Mouse (Mus musculus) hindbrain, embryonic 15.5 days (tissue): ENCODE results near the gene Kera. TPM values are rescaled to one million over a fixed set of nuclear protein-coding genes. Genes with fewer than 3 reads are reported as not detected.

ENCODE experiments used
- ATAC-seq: fragments of 200-750 bp; cut with Nextera tagmentation; 2 replicates; pipeline ENCODE4 v1.8.0; 2017; ENCODE audit warnings: low read depth, moderate number of reproducible peaks, moderate TSS enrichment; ENCODE audit not compliant: low FRiP score
- H3K27ac ChIP-seq: fragments of 300-500 bp; sonication (generic); replicated peaks from 2 replicates; pipeline ENCODE4 v1.5.1; 2015; ENCODE audit warnings: mild to moderate bottlenecking, inconsistent platforms
- H3K27me3 ChIP-seq: fragments of 300-500 bp; sonication (generic); 2 replicates; pipeline ENCODE4 v1.6.1; 2015; ENCODE audit warnings: control low read depth, inconsistent platforms
- H3K36me3 ChIP-seq: fragments of 300-500 bp; sonication (generic); 2 replicates; pipeline ENCODE4 v1.6.1; 2015; ENCODE audit warnings: control low read depth, inconsistent platforms
- H3K4me1 ChIP-seq: fragments of 300-500 bp; sonication (generic); replicated peaks from 2 replicates; pipeline ENCODE4 v1.6.1; 2015; ENCODE audit warnings: control low read depth, inconsistent platforms
- H3K4me2 ChIP-seq: fragments of 300-500 bp; sonication (generic); 2 replicates; pipeline ENCODE4 v1.6.1; 2015; ENCODE audit warnings: moderate library complexity, mild to moderate bottlenecking, inconsistent platforms
- H3K4me3 ChIP-seq: fragments of 300-500 bp; sonication (generic); 2 replicates; pipeline ENCODE4 v1.5.1; 2015; ENCODE audit warnings: mild to moderate bottlenecking, inconsistent platforms
- H3K9ac ChIP-seq: fragments of 300-500 bp; sonication (generic); 2 replicates; pipeline ENCODE4 v1.6.1; 2015; ENCODE audit warnings: inconsistent platforms
- H3K9me3 ChIP-seq: fragments of 300-500 bp; sonication (generic); 2 replicates; pipeline ENCODE4 v1.6.1; 2016; ENCODE audit warnings: control low read depth, inconsistent platforms
- WGBS: fragments of 180-500 bp; shearing (Covaris S2); methylation state at CpG from one replicate; pipeline ENCODE4 v1.1.7; 2015; 5-methylcytosine and 5-hydroxymethylcytosine counted together
- polyA plus RNA-seq: library from polyadenylated mRNA; unstranded; fragments of >200 nt; fragmentation: Nextera tagmentation; extraction: Ambion mirVana; gene quantifications from 2 replicates; pipeline ENCODE4 v1.2.1, GENCODE M21; 2015

Kera gene
- polyA plus RNA-seq = 0.13 TPM in 1 of 2 replicates, not detected in the other

GRCm38 (mm10) chr10:97606579-97606978 lies at the start of gene Kera:
TSS of gene Kera (plus strand) at chr10:97606879.
- Histone ChIP-seq H3K27ac (no peak within 1 kb of the TSS), H3K9me3 (no peaks in the 10 kb centered on the region), H3K9ac (no peak within 1 kb of the TSS), H3K4me3 (no peak within 1 kb of the TSS), H3K4me2 (no peak within 1 kb of the TSS), H3K27me3 (no peaks in the 10 kb centered on the region), H3K36me3 (no peaks in the 10 kb centered on the region), H3K4me1 (no peaks in the 10 kb centered on the region)
- no peak for ATAC-seq
- WGBS = 84% methylated on average over 2 of the region's 2 CpGs

GRCm38 (mm10) chr10:97564957-97565856 lies 41.5 kb upstream of the Kera start, which contains the start of gene Lum:
TSS of gene Lum (plus strand) at chr10:97565128.
- 62% methylated on average over 10 of the region's 10 CpGs for WGBS
- H3K4me1 ChIP-seq = no peaks in the 10 kb centered on the region
- no peak within 1 kb of the TSS for H3K4me3 ChIP-seq
- no peaks in the 10 kb centered on the region for H3K36me3 ChIP-seq
- H3K4me2 ChIP-seq = no peak within 1 kb of the TSS
- H3K27ac ChIP-seq = no peak within 1 kb of the TSS
- no peaks in the 10 kb centered on the region for H3K27me3 ChIP-seq
- no peak for ATAC-seq
- H3K9me3 ChIP-seq = no peaks in the 10 kb centered on the region
- H3K9ac ChIP-seq = no peak within 1 kb of the TSS

DNA sequence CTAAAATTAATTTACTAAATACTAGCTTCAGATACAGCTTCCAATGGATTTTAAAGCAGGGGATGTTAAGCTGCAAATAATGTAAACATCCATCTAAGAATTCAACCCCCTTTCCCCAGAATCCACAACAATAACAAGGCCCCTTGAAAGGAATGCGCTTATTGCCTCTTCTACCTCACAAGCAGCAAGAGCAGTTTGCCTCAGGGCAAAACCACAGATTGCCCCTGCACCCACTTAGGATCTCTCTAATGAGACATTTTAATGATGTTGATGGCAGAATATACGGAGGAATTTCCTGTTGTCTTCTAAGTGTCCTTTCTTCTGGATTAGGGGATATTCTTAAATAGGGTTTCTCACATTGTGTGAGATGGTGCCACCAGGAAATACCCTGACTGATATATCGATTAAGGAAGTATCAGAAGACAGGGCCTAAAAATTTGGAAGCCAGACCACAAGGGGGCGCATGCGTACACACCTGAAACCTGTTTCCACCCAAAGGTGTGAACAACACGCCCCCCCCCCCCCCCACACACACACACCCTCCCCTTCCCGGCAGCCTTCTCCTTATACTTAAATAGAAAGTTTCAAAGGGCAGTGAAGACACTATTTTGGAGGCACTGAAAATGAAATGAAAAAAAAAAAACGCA lies 39.1 kb upstream of the Kera start:
- ATAC-seq = no peak
- H3K4me3 ChIP-seq = no peak overlapping the region
- H3K4me1 ChIP-seq = no peaks in the 10 kb centered on the region
- no peaks in the 10 kb centered on the region for H3K27me3 ChIP-seq
- H3K9ac ChIP-seq = no peak overlapping the region
- H3K4me2 ChIP-seq = no peak overlapping the region
- 70% methylated on average over 8 of the region's 8 CpGs for WGBS
- no peaks in the 10 kb centered on the region for H3K9me3 ChIP-seq
- no peak overlapping the region for H3K27ac ChIP-seq
- H3K36me3 ChIP-seq = no peaks in the 10 kb centered on the region

DNA sequence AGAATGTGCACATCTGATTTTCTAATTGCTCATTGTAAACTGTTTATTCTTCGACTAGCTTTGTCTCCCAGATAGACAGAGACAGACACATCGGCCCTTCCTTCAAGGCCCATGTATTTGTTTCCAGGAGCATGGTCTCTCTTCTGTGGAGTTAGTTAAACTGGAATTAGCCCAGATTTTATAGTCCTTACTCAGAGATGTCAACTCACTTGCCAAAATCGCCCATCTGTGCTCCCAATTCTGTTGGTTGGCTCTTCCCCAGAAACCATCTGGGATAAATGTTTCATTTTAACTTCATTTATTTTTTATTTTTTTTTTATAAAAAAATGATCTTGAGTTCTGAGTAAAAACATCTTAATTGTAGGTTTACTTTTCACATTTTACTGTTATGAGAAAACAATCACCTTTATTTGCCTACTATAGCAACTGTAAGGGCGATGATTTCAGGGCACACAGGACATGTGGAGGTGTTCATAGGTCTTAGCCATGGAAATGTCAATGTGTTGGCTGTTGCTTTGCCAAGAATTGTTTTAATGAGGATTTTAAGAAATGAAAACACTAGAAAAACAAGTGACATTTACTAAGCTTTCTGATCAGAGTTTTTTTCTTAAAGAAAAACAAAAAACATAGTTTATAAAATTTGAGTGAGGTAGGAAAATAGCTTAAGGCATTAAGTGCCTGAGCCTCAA lies 24.0 kb upstream of the Kera start:
- Histone ChIP-seq H3K9ac (no peak overlapping the region), H3K36me3 (no peaks in the 10 kb centered on the region), H3K9me3 (no peaks in the 10 kb centered on the region), H3K27me3 (no peaks in the 10 kb centered on the region), H3K27ac (no peak overlapping the region), H3K4me1 (no peaks in the 10 kb centered on the region), H3K4me2 (no peak overlapping the region), H3K4me3 (no peak overlapping the region)
- WGBS = 76% methylated on average over 4 of the region's 4 CpGs
- no peak for ATAC-seq

GRCm38 (mm10) chr10:97584176-97584575 lies 22.5 kb upstream of the Kera start:
- no peaks in the 10 kb centered on the region for H3K27me3 ChIP-seq
- H3K9me3 ChIP-seq = no peaks in the 10 kb centered on the region
- H3K27ac ChIP-seq = no peak overlapping the region
- no peaks in the 10 kb centered on the region for H3K36me3 ChIP-seq
- H3K4me1 ChIP-seq = no peaks in the 10 kb centered on the region
- WGBS = 57% methylated on average over 3 of the region's 3 CpGs
- H3K4me2 ChIP-seq = no peak overlapping the region
- no peak overlapping the region for H3K9ac ChIP-seq
- ATAC-seq = no peak
- H3K4me3 ChIP-seq = no peak overlapping the region

- 91% methylated on average over 5 of the region's 5 CpGs for WGBS
- H3K27me3 ChIP-seq = no peaks in the 10 kb centered on the region
- ATAC-seq = no peak
- no peaks in the 10 kb centered on the region for H3K9me3 ChIP-seq
- no peak overlapping the region for H3K9ac ChIP-seq
- H3K36me3 ChIP-seq = no peaks in the 10 kb centered on the region
- no peaks in the 10 kb centered on the region for H3K4me1 ChIP-seq
- no peak overlapping the region for H3K27ac ChIP-seq
- no peak overlapping the region for H3K4me2 ChIP-seq
- no peak overlapping the region for H3K4me3 ChIP-seq
These were observed 19.5 kb upstream of the Kera start for GRCm38 (mm10) chr10:97587159-97587558.

DNA sequence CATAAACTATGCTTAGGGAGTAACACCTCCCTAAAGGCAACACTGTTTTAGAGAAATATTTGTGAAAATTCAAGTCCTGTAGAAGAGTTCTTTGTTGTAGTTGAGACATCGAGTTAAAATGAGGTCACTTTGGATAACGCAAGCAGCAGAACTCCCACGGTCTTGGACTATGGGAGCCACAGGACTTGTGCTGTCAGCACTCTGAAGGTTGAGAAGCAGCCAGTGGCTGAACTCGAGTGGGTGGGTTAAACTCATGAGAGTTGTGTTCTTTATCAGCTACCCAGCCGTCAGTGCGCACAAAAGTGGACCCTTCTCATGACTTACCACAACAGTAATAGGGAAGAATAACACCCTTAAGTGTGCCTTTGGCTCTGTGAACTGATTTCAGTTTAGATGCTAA lies 17.1 kb upstream of the Kera start:
- H3K4me3 ChIP-seq = no peak overlapping the region
- no peaks in the 10 kb centered on the region for H3K27me3 ChIP-seq
- 89% methylated on average over 6 of the region's 6 CpGs for WGBS
- no peak overlapping the region for H3K4me2 ChIP-seq
- no peak for ATAC-seq
- H3K27ac ChIP-seq = no peak overlapping the region
- no peaks in the 10 kb centered on the region for H3K36me3 ChIP-seq
- H3K4me1 ChIP-seq = no peaks in the 10 kb centered on the region
- H3K9ac ChIP-seq = no peak overlapping the region
- no peaks in the 10 kb centered on the region for H3K9me3 ChIP-seq

DNA sequence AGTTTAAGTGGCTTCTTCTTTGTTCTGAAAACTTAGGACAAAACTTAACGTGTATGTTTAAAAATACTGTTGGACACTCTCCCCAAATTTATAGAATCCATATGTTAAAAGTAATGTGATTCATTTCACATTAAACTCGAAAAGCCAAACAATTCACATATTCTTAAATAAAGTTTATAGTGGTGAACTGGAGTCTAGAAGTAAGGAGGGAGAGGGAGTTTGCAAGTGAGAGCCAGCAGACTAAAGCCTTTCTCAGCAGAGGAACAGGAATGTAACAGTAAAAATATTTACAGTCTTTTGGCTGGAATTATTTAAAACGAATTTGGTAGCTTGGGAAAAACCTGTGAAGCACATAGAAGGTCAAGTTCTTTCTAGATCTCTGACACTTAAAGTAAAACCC lies 15.6 kb upstream of the Kera start:
- Histone ChIP-seq H3K27ac (no peak overlapping the region), H3K36me3 (no peaks in the 10 kb centered on the region), H3K27me3 (no peaks in the 10 kb centered on the region), H3K4me2 (no peak overlapping the region), H3K9ac (no peak overlapping the region), H3K4me3 (no peak overlapping the region), H3K9me3 (no peaks in the 10 kb centered on the region), H3K4me1 (no peaks in the 10 kb centered on the region)
- no peak for ATAC-seq
- 71% methylated on average over 3 of the region's 3 CpGs for WGBS

- H3K36me3 ChIP-seq = no peaks in the 10 kb centered on the region
- no peak for ATAC-seq
- no peak overlapping the region for H3K4me2 ChIP-seq
- no peak overlapping the region for H3K9ac ChIP-seq
- H3K4me3 ChIP-seq = no peak overlapping the region
- H3K9me3 ChIP-seq = no peaks in the 10 kb centered on the region
- H3K27me3 ChIP-seq = no peaks in the 10 kb centered on the region
- H3K4me1 ChIP-seq = no peaks in the 10 kb centered on the region
- 83% methylated on average over 3 of the region's 3 CpGs for WGBS
- no peak overlapping the region for H3K27ac ChIP-seq
These were observed 15.0 kb upstream of the Kera start for GRCm38 (mm10) chr10:97591685-97592084.

DNA sequence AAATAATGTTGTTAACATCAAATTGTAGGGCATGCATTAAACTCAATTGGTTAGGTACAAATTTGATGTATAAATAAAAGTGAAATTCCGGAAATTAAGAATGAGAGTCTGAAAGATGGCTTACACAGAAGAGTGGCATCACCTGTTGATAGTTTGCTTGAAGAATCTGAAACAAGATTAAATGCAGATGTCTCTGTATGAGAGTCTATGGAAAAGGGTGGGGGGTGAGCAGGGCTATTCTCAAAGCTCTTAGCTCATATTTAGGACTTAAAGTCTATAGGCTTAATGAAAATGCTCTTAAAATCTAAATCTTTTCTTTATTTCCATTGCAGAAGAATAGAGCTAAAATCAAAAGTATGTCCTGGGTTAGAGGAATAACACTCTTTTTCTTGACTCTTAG lies 11.0 kb upstream of the Kera start:
- ATAC-seq = no peak
- Histone ChIP-seq H3K4me1 (no peaks in the 10 kb centered on the region), H3K9ac (no peak overlapping the region), H3K36me3 (no peaks in the 10 kb centered on the region), H3K4me3 (no peak overlapping the region), H3K4me2 (no peak overlapping the region), H3K27ac (no peak overlapping the region), H3K9me3 (no peaks in the 10 kb centered on the region), H3K27me3 (no peaks in the 10 kb centered on the region)
- WGBS = 88% methylated on average over 1 of the region's 1 CpGs

DNA sequence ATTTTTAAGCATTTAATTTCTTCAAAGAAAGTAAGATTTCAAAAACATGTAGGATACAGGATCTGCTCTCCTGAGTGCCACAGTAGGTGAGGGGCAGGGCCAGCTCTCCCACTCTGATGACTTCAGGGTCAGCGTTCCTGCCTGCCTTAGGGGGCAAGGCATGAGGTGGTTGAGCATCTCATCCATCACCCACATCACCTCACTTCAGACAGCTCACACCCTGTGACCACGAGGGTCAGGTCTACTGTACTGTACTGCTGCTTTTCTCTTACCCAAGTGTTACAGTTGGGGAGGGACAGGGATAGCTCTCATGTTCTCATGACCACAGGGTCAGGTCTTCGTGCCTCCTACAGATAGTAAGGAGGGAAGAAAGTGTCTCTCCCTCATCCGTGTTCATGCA lies 4.9 kb upstream of the Kera start:
- no peak overlapping the region for H3K4me2 ChIP-seq
- H3K36me3 ChIP-seq = no peaks in the 10 kb centered on the region
- no peak overlapping the region for H3K9ac ChIP-seq
- ATAC-seq = no peak
- no peak overlapping the region for H3K27ac ChIP-seq
- no peaks in the 10 kb centered on the region for H3K9me3 ChIP-seq
- 83% methylated on average over 4 of the region's 4 CpGs for WGBS
- no peaks in the 10 kb centered on the region for H3K4me1 ChIP-seq
- H3K27me3 ChIP-seq = no peaks in the 10 kb centered on the region
- no peak overlapping the region for H3K4me3 ChIP-seq

- H3K36me3 ChIP-seq = no peaks in the 10 kb centered on the region
- no peak overlapping the region for H3K9ac ChIP-seq
- no peaks in the 10 kb centered on the region for H3K27me3 ChIP-seq
- no peak overlapping the region for H3K27ac ChIP-seq
- no peaks in the 10 kb centered on the region for H3K4me1 ChIP-seq
- no peaks in the 10 kb centered on the region for H3K9me3 ChIP-seq
- no peak overlapping the region for H3K4me2 ChIP-seq
- H3K4me3 ChIP-seq = no peak overlapping the region
- ATAC-seq = no peak
These were observed 3.4 kb upstream of the Kera start for GRCm38 (mm10) chr10:97603256-97603655.
